Mouse (Mus musculus) embryonic fibroblast, embryonic 13.5 days (primary cell): ENCODE measurements around the gene Mindy4.

ENCODE experiments used
- CTCF ChIP-seq: IDR thresholded peaks from 2 replicates; pipeline ENCODE4 v1.5.1; 2011; ENCODE audit warnings: mild to moderate bottlenecking, control low read depth, low read length, moderate library complexity, borderline replicate concordance; ENCODE audit not compliant: insufficient read depth
- POLR2A ChIP-seq: IDR thresholded peaks from 2 replicates; pipeline ENCODE4 v1.6.1; 2011; ENCODE audit warnings: low read depth, mild to moderate bottlenecking, control low read depth, low read length, moderate library complexity

- TF ChIP-seq POLR2A: no peak
- no peak for TF ChIP-seq CTCF
Observed at GRCm38 (mm10) chr6:55169818-55170217, 33.4 kb upstream of the Mindy4 start.
